Mouse (Mus musculus) sigmoid colon, adult 10 weeks (tissue): Measurements from ENCODE around the gene Dalrd3. TPM values are rescaled to one million over a fixed set of nuclear protein-coding genes. Genes with fewer than 3 reads are reported as not detected.

Experiments used
- polyA plus RNA-seq: library from polyadenylated mRNA; stranded (reverse); fragments of 350-450 nt; fragmentation: Illumina TruSeq; extraction: RNeasy Lipid Tissue Mini Kit (QIAGEN cat#74804); gene quantifications from one replicate; pipeline ENCODE4 v1.2.3, GENCODE M21; 2014; ENCODE audit warnings: low read depth, low replicate concordance

Dalrd3 gene
- polyA plus RNA-seq, result 3.3 TPM

DNA sequence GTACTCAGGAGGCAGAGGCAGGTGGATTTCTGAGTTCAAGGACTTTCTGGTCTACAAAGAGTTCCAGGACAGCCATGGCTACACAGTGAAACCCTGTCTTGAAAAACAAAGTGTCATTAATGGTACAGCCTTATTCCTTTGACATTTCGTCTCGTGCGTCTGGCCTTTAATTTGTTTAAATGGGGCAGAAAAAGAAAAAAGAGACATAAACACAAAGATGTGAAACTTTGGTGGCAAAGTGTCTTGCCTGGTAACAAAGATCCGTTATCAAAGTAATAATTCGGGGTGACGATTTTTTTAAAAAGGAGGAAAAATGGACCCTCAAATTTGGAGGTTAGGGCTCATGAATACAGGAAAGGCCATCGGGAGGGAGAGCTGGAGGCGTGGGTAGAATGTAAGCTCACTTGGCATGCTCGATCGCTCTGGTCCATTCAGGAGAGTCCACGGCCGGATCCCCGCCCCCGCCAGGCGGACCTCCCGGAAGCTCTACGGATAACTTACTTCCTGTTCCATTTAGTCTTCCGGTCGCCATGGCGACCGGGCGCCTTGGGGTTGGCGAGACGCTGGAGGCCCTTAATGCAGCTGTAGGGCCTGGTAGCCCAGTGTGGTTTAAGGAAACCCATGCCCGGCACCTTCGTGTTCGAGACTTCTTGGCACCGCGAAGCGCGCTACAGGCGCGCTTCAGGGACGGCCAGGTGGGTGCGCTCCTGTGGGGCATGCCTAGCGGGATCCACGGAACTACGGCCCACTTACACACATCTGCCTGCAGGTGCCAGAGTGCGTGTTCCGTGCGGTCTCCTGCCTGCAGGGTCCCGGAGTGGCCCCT, at the start of gene Dalrd3:
TSS of gene Dalrd3 (plus strand) at position 506 of the 826 bp plus-strand sequence.

DNA sequence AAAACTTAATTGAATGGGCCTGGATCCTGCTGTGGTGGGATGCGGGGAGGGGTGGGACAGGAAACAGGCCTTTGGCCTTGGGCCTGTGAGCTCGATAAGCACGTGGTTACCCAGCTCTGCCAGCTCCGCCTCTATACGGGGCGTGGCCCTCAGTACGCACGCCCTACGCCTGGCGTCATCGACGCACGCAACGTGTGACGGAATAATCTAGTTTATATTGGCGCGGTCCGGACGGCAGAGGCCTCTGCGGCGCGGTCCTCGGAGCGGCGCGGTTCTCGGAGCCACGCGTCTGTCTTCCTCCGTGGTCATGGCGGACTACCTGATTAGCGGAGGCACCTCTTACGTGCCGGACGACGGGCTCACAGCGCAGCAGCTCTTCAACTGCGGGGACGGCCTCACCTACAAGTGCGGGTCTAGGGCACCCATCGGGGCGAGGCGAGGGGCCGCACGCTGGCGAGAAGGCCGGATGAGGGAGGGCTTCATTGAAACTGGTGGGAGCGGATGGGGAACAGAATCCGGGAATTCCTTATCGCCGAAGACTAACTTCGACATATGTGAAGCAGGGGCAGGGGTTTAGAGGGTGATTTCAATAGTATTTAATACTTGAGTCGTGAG, 9.4 kb upstream of the Dalrd3 start, which contains the start of gene Impdh2:
TSS of gene Impdh2 (plus strand) at position 60 of the 615 bp plus-strand sequence.

DNA sequence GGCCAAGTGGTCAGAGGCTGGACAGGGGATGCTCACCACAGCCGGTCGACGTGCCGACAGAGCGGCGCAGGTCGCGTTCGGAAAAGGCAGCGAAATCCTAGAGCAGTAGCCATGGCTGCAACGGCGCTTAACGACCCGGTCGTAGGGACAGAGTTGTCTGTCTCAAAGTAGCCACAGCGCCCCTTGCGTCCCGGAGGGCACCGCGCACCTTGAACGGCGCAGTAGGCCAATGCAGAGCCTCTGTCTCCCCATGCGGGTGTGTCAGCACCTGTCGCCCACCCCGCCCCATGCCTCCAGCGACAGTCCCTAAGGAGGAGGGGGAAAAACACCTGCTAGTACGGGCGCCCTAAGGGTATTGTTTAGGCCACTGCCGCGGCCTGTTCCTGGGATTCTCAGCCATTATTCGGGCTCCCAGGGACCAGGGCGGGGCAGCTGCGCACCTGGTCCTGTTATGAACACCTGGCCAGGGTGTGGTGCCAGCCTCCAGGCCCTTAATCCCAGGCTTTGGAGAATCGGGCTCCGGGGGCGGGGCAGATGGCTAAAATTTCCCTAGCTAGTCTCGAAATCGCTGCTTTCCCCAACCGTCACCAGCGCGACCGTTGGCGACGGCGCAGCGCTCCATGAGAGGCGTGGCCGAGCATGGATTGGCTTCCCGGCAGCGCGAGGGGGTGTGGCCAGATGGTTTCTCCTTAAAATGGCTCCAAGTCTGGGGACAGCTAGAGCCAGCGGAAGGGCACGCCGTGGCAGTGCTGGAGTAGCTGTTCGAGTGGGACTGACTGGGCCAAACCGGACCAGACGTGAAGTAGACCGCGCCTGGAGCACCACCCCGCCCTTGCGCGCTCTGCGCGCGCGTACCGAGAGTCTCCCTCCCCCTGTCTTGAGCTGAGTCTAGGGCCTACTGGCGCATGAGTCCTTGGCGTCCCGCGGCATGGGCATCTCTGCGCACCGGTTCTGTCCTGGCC, 2.6 kb upstream of the Dalrd3 start, which contains the start of gene Ndufaf3:
TSS of gene Ndufaf3 (minus strand) at position 620 of the 962 bp plus-strand sequence.

DNA sequence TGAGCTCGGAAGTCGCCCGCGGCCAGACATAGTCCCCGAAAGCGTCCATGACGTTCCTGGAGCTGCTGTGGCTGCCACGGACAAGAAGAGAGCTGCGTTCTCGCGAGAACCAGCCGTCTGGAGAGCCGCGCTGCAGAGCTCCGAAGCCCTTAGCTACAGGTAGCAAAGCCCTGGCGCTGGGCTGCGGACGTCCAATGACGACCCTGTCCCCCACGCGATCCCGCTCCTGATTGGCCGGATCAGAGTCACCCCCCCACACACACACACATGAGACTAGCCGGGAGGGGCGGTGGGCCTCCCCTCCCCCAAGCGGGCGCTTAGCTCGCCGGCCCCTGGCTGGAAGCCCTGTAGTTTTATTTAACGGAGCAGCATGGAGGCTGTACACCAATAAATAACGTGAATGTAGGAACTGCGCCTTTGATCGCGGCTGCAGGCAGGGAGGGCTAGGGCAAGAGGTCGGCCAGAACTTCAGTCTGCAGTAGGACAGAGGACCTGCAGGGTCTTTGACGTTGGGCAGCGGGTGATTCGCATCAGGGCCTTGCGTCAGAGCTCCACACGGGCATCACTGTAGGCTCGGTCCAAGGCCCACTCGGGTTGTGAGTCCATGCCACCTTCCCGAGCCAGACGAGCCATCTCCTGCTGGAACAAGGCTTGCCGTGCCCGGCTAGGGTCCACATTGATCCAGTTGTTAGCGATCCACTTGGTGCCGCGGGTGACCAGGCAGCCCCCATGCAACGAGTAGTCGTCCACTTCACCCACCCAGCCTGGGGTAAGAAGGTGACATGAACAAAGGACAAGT, 9.1 kb downstream of the Dalrd3 start, which contains the start of gene Wdr6:
TSS of gene Wdr6 (minus strand) at position 195 of the 799 bp plus-strand sequence.

DNA sequence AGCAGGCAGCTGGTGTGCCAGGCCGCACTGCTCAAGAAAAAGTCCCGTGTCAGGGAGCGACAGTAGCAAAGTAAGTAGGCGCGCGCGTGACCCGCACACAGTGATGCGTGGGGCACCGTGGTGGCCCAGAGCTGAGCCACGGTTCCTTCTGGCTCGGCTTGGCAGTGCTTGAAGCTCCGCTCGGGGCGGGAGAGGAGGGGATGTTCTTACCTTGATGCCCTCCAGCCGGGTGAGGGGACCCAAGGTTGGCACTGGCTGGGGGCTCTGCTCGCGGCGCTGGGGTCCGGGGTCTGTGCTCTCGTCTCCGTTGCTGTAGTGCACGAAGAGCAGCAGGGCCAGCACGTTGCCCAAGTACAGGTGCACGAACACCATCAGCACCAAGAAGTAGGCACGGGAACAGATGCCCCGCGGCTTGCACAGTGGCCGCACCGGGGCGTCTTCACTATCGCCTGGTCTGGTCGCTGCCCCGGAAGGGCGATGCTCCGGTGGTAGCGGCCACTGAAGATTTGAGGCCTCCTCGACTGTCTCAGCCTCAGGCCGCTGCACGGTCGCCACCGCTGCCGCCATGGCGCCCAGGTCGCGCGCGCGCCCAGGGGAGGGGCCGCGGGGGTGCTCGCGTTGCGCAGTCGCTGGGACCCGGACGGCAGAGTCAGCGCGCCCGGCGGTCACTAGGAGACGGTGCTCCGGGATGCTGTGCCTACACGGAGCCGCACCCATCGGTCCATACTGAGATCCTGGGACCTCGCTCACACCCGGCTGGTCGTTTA, 27.5 kb downstream of the Dalrd3 start, which contains the start of gene P4htm:
TSS of gene P4htm (minus strand) at position 670 of the 767 bp plus-strand sequence.

Other genes starting within 250 kb of the Dalrd3 start
- gene Gpx1, start 231.0 kb upstream of the Dalrd3 start, polyA plus RNA-seq, result 14.4 TPM
- gene Usp4, start 222.0 kb upstream of the Dalrd3 start, polyA plus RNA-seq, result 72.3 TPM
- 1.5 TPM for gene 1700102P08Rik, start 177.1 kb upstream of the Dalrd3 start, polyA plus RNA-seq
- not detected for gene Ccdc36, start 141.4 kb upstream of the Dalrd3 start, polyA plus RNA-seq
- not detected for gene BC048562, start 133.4 kb upstream of the Dalrd3 start, polyA plus RNA-seq
- 4.0 TPM for gene Ccdc71, start 109.4 kb upstream of the Dalrd3 start, polyA plus RNA-seq
- gene Klhdc8b, start 108.3 kb upstream of the Dalrd3 start, polyA plus RNA-seq, result 1.5 TPM
- 5.1 TPM for gene Lamb2, start 90.2 kb upstream of the Dalrd3 start, polyA plus RNA-seq
- gene Usp19, start 79.3 kb upstream of the Dalrd3 start, polyA plus RNA-seq, result 12.2 TPM
- gene Qars, start 62.2 kb upstream of the Dalrd3 start, polyA plus RNA-seq, result 103 TPM
- 57.5 TPM for gene Qrich1, start 53.1 kb upstream of the Dalrd3 start, polyA plus RNA-seq
- 31.5 TPM for gene Impdh2, start 9.6 kb upstream of the Dalrd3 start, polyA plus RNA-seq
- gene Ndufaf3, start 2.5 kb upstream of the Dalrd3 start, polyA plus RNA-seq, result 2.2 TPM
- gene Wdr6, start 8.9 kb downstream of the Dalrd3 start, polyA plus RNA-seq, result 1.4 TPM
- gene P4htm, start 27.8 kb downstream of the Dalrd3 start, polyA plus RNA-seq, result not detected
- gene Arih2, start 79.5 kb downstream of the Dalrd3 start, polyA plus RNA-seq, result 70.6 TPM
- gene Slc25a20, start 92.2 kb downstream of the Dalrd3 start, polyA plus RNA-seq, result 204 TPM
- 248 TPM for gene Prkar2a, start 119.4 kb downstream of the Dalrd3 start, polyA plus RNA-seq
- gene Ip6k2, start 213.9 kb downstream of the Dalrd3 start, polyA plus RNA-seq, result 135 TPM
- not detected for gene Nckipsd, start 238.5 kb downstream of the Dalrd3 start, polyA plus RNA-seq